Mouse (Mus musculus) thymus, postnatal 25 days (tissue): Measurements from ENCODE around the gene Tmem203.
"Not testable (repeated sequence)": the region's sequence is repeated elsewhere in the genome, so short reads cannot be mapped to it uniquely, and the experiment has no call there.

Experiments
- DNase-seq: peaks from one replicate; pipeline ENCODE4 v3.0.0; 2022

Tmem203 gene

GRCm38 (mm10) chr2:25234551-25235220, 20.6 kb upstream of the Tmem203 start:
- no peak for DNase-seq

- DNase-seq, result no peak
Observed at GRCm38 (mm10) chr2:25236614-25237013, 18.6 kb upstream of the Tmem203 start, which contains the start of gene Rnf224. Gene Rnf224, minus strand, starts transcription at chr2:25236787.

DNA sequence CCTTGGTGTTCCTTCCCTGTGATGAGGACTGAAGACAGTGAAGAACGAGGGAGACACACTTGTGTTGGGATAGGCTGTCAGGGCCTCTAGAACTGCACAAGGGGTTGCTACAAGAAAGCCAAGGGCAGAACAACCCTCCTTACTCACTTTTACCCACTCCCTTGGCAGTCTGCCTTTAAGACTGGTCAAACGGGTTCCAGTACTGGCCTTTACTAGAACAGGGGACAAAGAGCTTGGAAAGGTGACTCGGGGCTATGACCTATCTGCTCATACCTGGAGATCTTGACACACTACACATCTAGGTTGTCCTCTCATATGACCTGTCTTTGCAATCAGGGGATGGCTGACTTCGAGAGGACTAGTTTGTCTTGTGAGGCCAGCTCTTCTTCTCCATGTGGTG, 17.7 kb upstream of the Tmem203 start:
- no peak for DNase-seq

GRCm38 (mm10) chr2:25238106-25238505, 17.1 kb upstream of the Tmem203 start:
- DNase-seq, result no peak

- no peak for DNase-seq
Observed at GRCm38 (mm10) chr2:25239766-25240165, 15.5 kb upstream of the Tmem203 start.

DNA sequence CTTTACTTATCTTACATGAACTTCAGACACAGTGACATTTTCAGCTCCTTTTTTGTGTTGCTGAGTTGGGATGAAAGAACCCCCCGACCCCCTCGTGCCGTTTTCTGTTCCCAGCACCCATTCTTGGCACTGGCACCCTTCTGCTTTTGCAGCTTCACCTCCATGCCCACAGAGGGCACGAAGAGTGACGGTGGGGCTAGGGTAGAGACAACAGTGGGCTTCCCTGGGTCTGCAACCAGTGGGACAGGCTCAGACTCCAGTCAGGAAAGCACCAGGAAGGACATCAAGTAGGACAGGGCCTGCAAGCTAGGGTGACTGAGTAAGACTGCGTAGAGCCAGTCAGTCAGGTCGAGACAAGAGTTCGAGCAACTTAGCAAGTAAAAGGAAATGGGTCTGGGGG, 14.9 kb upstream of the Tmem203 start:
- DNase-seq, result no peak

GRCm38 (mm10) chr2:25240723-25241437, 14.4 kb upstream of the Tmem203 start:
- peak; percentile 43 for DNase-seq

DNA sequence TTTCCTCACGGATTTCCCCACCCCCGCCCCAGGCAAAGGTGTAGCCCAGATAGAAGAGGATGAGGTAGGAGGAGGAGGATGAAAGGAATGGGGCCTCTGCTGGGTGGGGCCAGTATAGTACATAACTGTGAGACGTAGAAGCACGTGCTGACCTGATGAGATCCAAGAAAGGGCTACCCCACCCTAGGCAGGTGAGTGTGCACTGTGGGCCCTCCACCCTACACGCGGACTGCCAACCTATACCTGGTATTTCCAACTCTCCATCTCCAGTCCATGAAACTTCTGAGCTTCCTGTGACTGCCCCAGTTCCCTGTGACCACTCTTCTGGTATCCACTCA, 13.8 kb upstream of the Tmem203 start:
- DNase-seq, result no peak

- DNase-seq, result peak; percentile 33
Observed at GRCm38 (mm10) chr2:25242101-25242506, 13.1 kb upstream of the Tmem203 start, which contains the start of the genes Rnf208 and Cysrt1. Gene Rnf208, plus strand, starts transcription at chr2:25242255. Gene Cysrt1, minus strand, starts transcription at chr2:25242452.

DNA sequence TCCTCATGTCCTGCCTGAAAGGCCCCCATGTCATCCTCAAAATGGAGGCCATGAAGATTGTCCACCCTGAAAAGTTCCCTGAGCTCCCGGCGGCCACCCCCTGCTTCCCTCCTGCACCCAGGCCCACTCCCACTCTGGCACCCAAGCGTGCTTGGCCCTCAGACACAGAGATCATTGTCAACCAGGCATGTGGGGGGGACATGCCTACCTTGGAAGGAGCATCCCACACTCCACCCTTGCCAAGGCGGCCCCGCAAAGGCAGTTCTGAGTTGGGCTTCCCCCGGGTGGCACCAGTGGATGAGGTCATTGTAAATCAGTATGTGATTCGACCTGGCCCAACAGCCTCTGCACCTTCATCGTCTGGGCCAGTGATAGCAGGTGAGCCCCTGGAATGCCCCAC, 11.9 kb upstream of the Tmem203 start:
- DNase-seq, result no peak

DNA sequence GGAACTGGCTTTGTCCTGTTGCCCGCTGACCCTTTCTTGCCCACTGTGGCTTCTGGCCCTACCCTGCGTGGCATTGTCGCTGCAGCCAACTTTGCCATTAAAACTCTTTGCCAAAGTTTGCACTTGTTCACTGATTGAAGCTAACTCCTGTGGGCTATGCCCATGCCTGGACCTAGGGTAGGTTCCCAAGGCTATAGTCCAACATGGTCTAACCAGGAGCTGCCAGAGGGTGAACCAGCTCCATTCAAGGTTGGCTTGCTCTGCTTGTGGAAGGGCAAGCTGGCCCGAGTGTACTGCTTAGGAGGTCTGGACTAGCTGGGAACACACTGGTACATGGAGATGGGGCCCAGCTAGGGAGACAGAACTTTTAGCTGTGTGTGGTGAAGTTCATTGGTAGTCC, 11.1 kb upstream of the Tmem203 start:
- no peak for DNase-seq

DNA sequence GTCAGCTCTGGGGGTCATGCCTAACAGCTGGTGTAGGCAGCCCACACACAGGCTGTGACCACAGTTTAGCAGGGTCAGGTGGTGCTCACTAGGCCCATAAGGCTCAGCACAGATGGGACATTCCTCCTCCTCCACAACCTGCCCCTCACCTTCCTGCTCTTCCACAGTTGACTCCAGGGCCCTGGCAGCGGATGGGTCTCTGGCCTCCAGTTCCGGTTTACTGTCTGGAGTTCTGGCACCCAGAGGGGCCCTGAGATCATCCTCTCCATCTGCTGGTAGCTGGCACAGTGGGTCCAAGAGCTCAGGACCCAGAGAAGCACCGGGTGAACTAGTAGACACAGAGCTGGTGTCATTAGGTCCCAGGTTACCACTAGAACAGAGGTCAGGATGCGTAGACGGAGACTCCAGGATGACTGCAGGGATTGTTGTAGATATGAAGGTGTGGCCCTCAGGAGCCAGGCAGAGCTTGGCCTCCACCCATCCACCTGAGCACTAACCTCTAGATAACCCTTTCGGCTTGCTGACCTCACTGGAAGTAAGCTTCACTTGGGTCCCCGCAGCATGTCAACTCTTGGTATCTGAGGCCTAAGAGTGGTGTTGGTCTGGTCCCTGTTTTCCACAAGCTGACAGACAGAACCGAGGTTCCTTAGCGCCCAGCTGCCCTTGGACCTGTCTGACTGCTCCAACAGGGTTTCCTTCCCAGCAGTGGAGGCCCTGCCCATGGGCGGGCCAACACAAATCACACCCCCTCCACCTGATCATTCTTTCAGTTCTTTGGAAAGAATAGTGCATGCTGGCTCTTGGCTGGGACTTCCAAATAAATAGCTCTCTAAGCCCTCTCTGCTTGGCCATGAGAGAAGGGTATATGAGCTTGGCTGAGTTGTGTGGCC, 8.8 kb upstream of the Tmem203 start, which contains the start of gene AL732309.1:
Gene AL732309.1, minus strand, starts transcription at position 681 of the 890 bp plus-strand sequence.
- DNase-seq, result no peak

- peak; percentile 45 for DNase-seq
Observed at GRCm38 (mm10) chr2:25252331-25252730, 2.9 kb upstream of the Tmem203 start.

GRCm38 (mm10) chr2:25256443-25257109, 1.3 kb downstream of the Tmem203 start:
- peak; percentile 73 for DNase-seq

- DNase-seq, result not testable (repeated sequence)
Observed at GRCm38 (mm10) chr2:25257250-25257649, 2.0 kb downstream of the Tmem203 start.

DNA sequence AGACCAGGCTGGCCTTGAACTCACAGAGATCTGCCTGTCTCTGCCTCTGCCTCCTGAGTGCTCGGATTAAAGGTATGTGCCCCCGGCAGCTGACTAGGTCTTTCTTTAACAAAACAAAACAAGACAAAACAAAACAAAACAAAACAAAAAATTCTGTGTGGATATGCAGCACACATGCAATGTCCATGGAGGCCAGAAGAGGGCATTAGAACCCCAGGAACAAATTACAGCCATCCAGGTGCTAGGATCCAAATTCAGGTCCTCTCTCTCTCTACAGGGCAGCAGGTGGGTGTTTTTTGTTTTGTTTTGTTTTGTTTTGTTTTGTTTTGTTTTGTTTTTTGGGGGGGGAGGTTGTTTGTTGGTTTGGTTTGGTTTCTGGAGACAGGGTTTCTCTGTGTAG, 3.6 kb downstream of the Tmem203 start:
- DNase-seq, result peak; percentile 25

DNA sequence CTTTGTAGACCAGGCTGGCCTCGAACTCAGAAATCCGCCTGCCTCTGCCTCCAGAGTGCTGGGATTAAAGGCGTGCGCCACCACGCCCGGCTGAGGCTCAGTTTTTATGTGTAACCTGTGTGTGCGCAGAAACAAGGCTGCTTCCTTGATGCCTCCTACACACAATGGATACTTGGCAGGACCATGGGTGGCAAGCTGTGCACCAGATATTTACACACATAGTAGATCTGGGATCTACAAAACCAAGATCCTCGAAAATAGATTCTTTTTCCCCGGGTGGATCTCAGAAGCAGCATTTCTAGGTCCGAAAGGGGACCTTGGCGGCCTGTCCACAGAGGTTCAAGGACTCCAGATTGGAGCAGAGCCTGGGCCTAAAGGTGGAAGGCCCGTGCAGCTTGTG, 6.6 kb downstream of the Tmem203 start:
- no peak for DNase-seq

DNA sequence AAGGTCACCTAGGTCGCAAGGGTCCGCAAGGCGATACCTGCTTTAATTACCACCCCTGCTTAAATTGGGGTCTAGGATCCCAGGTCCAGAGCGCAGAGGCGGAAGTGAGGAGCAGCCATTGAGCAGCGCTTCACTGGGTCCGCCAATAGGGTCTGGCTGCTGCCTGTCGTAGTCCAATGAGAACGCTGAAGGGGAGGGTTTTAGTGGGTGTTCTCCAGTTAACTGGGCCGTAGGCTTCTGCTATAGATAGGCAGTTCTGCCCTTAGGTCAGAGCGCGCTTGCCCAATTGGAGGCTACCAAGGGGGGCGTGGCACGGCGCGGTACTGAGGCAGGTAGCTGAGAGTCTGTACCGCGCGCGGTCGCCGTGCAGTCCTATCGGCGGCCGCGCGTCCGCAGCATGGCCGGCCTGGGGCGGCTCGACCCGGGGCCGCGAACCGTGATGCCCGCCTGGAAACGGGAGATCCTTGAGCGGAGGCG, 7.1 kb downstream of the Tmem203 start, which contains the start of gene Tprn:
Gene Tprn, plus strand, starts transcription at position 328 of the 477 bp plus-strand sequence.
- peak; percentile 94 for DNase-seq

- peak; percentile 61 for DNase-seq
Observed at GRCm38 (mm10) chr2:25262795-25263622, 7.8 kb downstream of the Tmem203 start.

GRCm38 (mm10) chr2:25263623-25264285, 8.5 kb downstream of the Tmem203 start:
- no peak for DNase-seq

DNA sequence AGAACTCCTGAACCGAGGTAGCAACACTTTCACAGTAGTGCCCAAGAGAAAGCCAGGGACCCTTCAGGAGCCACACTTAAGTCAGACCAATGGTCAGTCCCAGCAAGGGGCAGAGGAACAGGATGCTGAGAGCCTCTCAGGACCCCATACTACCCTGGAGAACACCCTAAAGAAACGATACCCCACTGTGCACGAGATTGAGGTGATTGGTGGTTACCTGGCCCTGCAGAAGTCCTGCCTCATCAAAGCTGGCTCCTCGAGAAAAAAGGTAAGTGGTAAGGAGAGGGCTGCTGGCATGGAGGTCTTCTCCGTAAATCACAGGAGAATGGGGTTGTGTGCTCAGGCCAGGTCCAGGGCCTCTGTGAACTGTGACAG, 9.0 kb downstream of the Tmem203 start:
- no peak for DNase-seq
